Mouse (Mus musculus) embryonic fibroblast, embryonic 13.5 days (primary cell): ENCODE measurements around the gene Nav2. TPM values are rescaled to one million over a fixed set of nuclear protein-coding genes. Genes with fewer than 3 reads are reported as not detected.

Experiments used
- H3K27ac ChIP-seq: 2 replicates; pipeline ENCODE4 v1.5.1; 2012; ENCODE audit warnings: low read length, control low read depth, inconsistent platforms; ENCODE audit not compliant: insufficient read depth
- H3K4me1 ChIP-seq: 2 replicates; pipeline ENCODE4 v1.6.1; 2011; ENCODE audit warnings: low read length; ENCODE audit not compliant: control insufficient read depth, insufficient read depth
- H3K4me3 ChIP-seq: 2 replicates; pipeline ENCODE4 v1.5.1; 2011; ENCODE audit warnings: mild to moderate bottlenecking, control low read depth, low read length; ENCODE audit not compliant: insufficient read depth
- CTCF ChIP-seq: IDR thresholded peaks from 2 replicates; pipeline ENCODE4 v1.5.1; 2011; ENCODE audit warnings: mild to moderate bottlenecking, control low read depth, low read length, moderate library complexity, borderline replicate concordance; ENCODE audit not compliant: insufficient read depth
- POLR2A ChIP-seq: IDR thresholded peaks from 2 replicates; pipeline ENCODE4 v1.6.1; 2011; ENCODE audit warnings: low read depth, mild to moderate bottlenecking, control low read depth, low read length, moderate library complexity
- polyA plus RNA-seq: library from polyadenylated mRNA; stranded (reverse); fragments of >200 nt; gene quantifications from 2 replicates; pipeline ENCODE4 v1.2.4, GENCODE M21; 2011; ENCODE audit warnings: low read depth; ENCODE audit not compliant: missing spikeins, insufficient read length

Gene Nav2
- polyA plus RNA-seq, 1 experiment, result 18.7 TPM

DNA sequence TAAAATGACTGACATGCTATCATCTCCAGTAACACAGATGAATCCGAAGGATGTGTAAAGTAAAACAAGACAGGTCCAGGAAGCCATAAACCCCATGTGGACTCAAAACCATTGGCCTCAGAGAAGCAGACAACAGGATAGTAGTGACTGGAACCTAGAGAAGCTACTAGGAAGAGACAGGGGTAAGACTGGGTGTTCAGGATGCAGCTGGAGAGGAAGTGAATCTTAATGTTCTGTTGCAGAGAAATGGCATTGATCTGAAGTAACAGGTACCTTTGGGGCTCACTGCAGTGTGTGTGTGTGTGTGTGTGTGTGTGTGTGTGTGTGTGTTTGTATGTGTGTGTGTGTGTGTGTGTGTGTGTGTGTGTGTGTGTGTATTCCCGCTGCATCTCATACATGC is 231.2 kb downstream of the Nav2 start:
- Histone ChIP-seq H3K4me3 (no peak overlapping the region), H3K4me1 (no peaks in the 10 kb centered on the region), H3K27ac (no peak overlapping the region)
- TF ChIP-seq CTCF, result no peak
- no peak for TF ChIP-seq POLR2A

DNA sequence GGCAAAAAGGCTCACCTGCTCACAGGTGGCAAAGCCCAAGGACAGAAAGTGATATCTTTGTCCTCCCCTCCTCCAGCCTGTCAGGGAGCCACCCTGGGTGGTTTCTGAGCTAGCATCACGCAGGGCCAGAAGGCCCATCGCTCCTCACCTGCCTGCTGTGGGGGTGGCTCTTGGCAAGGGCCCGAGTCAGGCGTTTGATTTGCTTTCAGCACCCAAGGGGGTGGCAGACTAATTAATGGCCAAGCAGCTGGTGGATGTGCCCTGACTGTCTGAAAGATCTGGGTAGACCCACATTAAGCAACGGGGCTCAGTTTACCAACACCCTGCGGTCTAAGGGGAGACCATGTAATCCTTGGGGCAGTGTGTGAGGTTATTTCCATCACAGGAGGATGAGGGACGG is 235.4 kb downstream of the Nav2 start:
- Histone ChIP-seq H3K27ac (no peak overlapping the region), H3K4me1 (no peaks in the 10 kb centered on the region), H3K4me3 (no peak overlapping the region)
- no peak for TF ChIP-seq POLR2A
- no peak for TF ChIP-seq CTCF

DNA sequence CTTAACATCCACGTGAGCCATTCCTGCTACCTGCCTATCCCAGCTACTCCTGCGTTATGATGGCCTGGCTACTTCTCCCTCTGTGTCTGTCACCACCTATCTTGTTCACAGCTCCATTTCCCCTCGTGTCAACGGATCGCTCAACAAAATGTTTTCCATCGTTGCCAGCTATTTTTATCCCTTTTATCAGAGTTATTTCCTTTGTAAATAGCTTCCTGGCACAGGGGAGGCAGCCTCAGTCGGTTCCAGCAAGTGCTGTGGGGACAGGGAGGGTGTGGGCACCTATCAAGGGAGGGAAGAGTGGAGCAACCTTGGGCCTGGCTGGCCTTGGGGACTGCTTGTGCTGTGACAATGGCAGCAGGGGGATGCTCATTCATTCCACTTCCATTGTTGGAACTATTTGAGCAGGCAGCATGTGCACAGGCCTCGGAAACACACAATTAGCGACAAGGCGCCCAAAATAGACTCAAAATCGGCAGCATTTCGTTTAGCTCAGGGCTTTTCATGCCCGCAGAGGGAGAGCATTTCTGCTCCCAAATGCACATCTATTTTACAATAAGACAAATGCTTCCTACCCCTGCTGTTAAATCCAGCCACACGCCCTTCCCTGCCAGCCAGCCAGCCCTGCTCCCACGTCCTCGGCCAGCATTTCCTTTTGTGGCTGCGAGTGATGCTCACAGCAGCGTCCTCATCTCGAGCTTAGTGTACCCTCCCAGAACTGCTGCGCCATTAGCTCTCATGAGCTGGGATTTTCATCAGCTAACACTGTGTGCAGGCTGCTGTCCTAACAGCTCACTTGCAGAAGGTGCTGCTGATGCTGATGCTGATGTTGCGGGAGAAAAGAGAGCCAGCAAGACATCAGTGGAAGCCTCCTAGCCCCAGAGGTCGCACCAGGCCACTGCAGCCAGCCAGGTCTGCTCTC is 237.5 kb downstream of the Nav2 start:
- Histone ChIP-seq H3K4me3 (no peak overlapping the region), H3K4me1 (no peaks in the 10 kb centered on the region), H3K27ac (no peak overlapping the region)
- TF ChIP-seq POLR2A, result no peak
- TF ChIP-seq CTCF, result no peak

DNA sequence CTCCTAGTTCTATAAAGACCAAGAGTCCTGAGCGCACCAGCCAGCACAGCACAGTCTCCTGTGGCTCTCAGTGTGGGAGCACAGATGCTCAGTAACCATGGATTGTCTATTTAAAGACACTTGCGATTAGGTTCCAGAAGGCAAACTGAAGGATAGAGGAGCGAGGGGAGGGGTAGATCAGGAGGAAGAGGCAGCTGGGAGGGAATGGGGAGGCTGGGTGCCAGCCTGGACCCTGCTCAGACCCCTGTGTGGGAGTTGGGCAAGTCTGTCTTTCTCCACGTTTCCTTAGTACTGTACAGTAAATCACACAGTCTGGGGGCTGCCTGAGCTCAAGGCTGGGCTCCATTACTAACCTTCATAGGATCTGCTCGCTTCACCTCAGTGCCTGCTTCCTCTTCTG is 243.8 kb downstream of the Nav2 start:
- TF ChIP-seq POLR2A, result no peak
- TF ChIP-seq CTCF, result no peak
- H3K4me1 ChIP-seq, result no peaks in the 10 kb centered on the region
- no peak overlapping the region for H3K27ac ChIP-seq
- H3K4me3 ChIP-seq, result no peak overlapping the region

DNA sequence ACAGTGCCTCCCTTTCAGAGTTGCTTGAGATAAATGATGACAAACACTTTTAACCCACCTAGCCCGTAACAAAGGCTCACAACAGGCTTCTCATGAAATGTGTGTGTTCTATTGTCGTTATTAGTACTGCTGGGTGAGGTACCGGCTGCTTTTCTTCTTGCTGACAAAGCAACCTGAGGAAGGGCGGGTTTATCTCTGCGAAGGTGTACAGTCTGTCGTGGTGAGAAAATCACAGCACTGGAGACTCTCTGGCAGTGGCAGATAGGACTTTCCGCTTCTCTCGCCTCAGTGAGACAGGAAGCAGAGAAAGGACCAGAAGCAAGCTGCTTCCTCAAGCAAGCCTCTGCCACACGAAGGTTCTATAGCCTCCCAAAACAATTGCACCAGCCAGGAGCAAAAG is 244.2 kb downstream of the Nav2 start:
- TF ChIP-seq POLR2A (no peak), CTCF (no peak)
- no peaks in the 10 kb centered on the region for H3K4me1 ChIP-seq
- no peak overlapping the region for H3K4me3 ChIP-seq
- H3K27ac ChIP-seq, result no peak overlapping the region

DNA sequence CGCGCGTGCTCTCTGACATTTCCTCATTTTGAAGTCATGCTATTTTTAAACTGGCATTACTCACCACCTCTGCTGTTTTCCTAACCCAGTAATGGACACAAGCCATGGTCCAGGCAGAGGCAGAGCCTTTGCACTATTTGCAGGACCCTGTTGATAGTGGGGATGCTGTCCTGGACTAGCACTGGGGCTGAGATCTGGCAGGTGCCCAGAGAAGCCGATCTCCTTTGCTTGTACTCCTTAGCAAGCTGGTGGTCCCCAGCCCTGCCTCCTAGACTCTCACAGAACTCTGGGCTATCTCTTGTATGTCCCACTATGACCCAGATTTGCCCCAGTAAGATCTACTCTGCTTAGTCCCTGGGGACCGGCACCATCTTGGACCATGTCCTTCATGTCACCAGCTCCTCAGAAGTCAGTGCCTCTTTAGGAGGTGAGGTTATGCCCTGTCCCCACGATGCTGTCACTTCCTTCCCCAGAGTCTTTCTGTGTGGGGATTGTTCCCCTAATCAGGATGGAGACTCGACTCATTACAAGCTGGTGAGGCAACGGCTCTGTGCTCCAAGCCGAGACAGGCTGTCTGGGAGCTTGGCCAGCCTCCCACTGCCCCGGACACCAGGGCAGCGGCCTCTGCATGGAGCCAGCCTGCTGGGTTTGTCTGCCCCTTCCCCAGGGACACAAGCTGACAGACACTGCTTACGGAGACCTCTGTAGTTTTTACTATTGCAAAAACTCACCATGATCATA is 250.3 kb downstream of the Nav2 start:
- TF ChIP-seq POLR2A (no peak), CTCF (no peak)
- no peak overlapping the region for H3K27ac ChIP-seq
- H3K4me1 ChIP-seq, result 0 out of 2 replicates have a peak, but pooled peaks cover 2% of the 10 kb centered on the region
- no peak overlapping the region for H3K4me3 ChIP-seq

DNA sequence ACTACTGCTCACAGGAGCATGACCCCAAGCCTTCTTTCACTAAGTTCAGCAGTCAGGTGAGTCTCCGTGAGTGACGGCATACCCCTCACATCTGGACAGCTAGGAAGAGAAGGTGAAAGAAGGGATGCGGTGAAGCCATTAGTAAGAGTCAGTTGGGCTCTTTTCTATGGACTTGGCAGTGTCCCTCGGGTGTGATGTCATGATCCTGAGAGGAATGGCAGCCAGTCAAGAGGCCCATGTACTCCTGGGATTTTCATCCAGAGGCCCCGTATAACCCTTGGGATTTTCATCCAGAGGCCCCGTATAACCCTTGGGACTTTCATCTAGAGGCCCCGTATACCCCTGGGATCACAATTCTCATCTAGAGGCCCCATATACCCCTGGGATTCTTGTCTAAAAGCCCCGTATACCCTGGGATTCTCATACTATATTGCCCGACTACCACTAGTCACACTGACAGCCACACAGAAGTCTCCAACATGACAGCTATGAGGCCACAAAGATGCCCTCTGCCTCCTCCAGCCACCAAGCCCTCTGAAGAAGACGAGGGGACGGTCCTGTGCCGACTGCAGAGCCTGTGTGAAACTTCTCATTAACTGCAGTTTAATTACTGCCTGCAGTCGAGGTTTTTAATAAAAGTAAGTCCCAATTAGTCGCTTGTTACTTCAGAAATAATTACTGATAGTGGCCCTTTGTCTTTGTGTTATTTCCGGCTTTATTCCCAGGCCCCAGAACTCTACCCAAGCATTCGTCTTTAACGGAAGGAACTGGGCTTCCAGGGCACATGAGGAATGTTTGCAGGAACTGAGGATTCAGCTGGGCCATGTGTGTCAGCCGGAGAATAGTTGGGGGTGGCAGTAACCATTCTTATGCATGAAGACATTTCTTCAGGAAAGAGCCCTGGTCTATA is 251.4 kb downstream of the Nav2 start:
- no peak for TF ChIP-seq POLR2A
- no peak for TF ChIP-seq CTCF

DNA sequence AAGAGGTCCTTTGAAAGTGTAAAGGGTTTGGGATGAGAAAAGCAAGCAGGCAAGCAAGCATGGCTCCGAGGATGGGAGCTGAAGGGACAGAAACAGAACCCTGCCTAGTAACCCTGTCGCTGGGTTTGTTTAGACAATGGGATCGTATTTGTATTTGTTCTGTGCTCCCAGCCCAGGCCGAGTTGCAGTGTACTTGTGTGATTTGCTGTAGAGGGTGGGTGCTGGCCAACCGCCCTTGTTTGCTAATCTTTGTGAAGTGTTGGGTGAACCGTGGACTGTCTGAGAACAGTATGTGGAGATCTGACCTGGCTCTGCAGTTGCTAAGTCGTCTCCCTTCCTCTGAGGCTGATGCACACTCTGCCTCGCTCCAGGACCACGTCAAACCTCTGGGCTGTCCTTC is 253.6 kb downstream of the Nav2 start:
- TF ChIP-seq POLR2A (no peak), CTCF (no peak)
- H3K4me3 ChIP-seq, result no peak overlapping the region
- 0 out of 2 replicates have a peak, but pooled peaks cover 2% of the 10 kb centered on the region for H3K4me1 ChIP-seq
- H3K27ac ChIP-seq, result no peak overlapping the region

More for the DNA sequence above, 251.4 kb downstream of the Nav2 start:
- H3K27ac ChIP-seq, result no peak overlapping the region
- no peak overlapping the region for H3K4me3 ChIP-seq
- 0 out of 2 replicates have a peak, but pooled peaks cover 2% of the 10 kb centered on the region for H3K4me1 ChIP-seq

DNA sequence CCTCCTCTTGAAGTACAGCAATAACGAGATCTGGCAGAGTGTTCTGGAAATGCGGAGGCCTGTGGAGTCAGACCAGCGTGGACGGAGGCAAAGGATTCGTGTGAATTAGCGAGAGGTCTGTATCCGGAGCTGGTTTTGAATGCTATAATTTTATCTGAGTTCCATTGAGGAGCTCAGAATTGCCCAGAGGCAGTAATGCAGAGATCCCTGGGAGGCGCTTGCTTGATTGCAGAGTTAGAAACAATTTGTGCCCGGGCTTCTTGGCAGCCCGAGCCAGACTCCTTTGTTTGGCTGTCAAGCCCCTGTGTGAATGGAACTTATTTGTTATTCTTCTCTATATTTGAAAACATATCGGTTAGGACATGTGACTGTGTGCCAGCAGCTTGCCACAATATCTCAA is 255.3 kb downstream of the Nav2 start:
- H3K4me3 ChIP-seq, result no peak overlapping the region
- no peak overlapping the region for H3K27ac ChIP-seq
- H3K4me1 ChIP-seq, result 0 out of 2 replicates have a peak, but pooled peaks cover 1% of the 10 kb centered on the region
- no peak for TF ChIP-seq CTCF
- TF ChIP-seq POLR2A, result no peak
